Mouse (Mus musculus): ENCODE data around the gene Hdac5. TPM values are rescaled to one million over a fixed set of nuclear protein-coding genes. Genes with fewer than 3 reads are reported as not detected.

The Hdac5 gene
- total RNA-seq, 2 experiments from 2014 or later = 78.3 to 78.7 TPM

- Histone ChIP-seq H3K27ac (peak overlapping the region; percentile 54), H3K4me3 (peak overlapping the region; percentile 30)
- intact Hi-C loops (cut with DNase I) = loop anchor here (2.0 kb wide), 1 partner anchor 17 kb away; no protein-coding TSS in a partner anchor
- DNase-seq = peak; percentile 43
- TF ChIP-seq CTCF (IDR thresholded peaks at IDR 0.05) = no peak
Observed at GRCm38 (mm10) chr11:102207825-102208777, 21.9 kb downstream of the Hdac5 start.

- no peak for DNase-seq
- intact Hi-C loops (cut with DNase I) = loop anchor here (2.0 kb wide), 1 partner anchor 16 kb away; no protein-coding TSS in a partner anchor
- no peak for TF ChIP-seq CTCF (IDR thresholded peaks at IDR 0.05)
- Histone ChIP-seq H3K27ac (no peak overlapping the region), H3K4me3 (no peak overlapping the region)
Observed at GRCm38 (mm10) chr11:102206481-102206880, 23.5 kb downstream of the Hdac5 start.

- no peak overlapping the region for H3K4me3 ChIP-seq
- no peak overlapping the region for H3K27ac ChIP-seq
- intact Hi-C loops (cut with DNase I) = no loop called here
- peak; percentile 32 for TF ChIP-seq CTCF (IDR thresholded peaks at IDR 0.05)
- peak; percentile 14 for DNase-seq
Observed at GRCm38 (mm10) chr11:102201408-102201821, 28.6 kb downstream of the Hdac5 start.

GRCm38 (mm10) chr11:102199856-102200255 is 30.1 kb downstream of the Hdac5 start:
- H3K4me3 ChIP-seq = no peak overlapping the region
- intact Hi-C loops (cut with DNase I) = no loop called here
- TF ChIP-seq CTCF (IDR thresholded peaks at IDR 0.05) = no peak
- H3K27ac ChIP-seq = no peak overlapping the region
- no peak for DNase-seq

- no peak for DNase-seq
- no peak overlapping the region for H3K27ac ChIP-seq
- no peak overlapping the region for H3K4me3 ChIP-seq
- no peak for TF ChIP-seq CTCF (IDR thresholded peaks at IDR 0.05)
- intact Hi-C loops (cut with DNase I) = no loop called here
Observed at GRCm38 (mm10) chr11:102198245-102198644, 31.7 kb downstream of the Hdac5 start.

- intact Hi-C loops (cut with DNase I) = no loop called here
- Histone ChIP-seq H3K4me3 (no peak overlapping the region), H3K27ac (no peak overlapping the region)
- no peak for DNase-seq
- TF ChIP-seq CTCF (IDR thresholded peaks at IDR 0.05) = no peak
Observed at GRCm38 (mm10) chr11:102196018-102196797, 33.8 kb downstream of the Hdac5 start.

GRCm38 (mm10) chr11:102193657-102194440 is 36.1 kb downstream of the Hdac5 start:
- Histone ChIP-seq H3K4me3 (no peak overlapping the region), H3K27ac (no peak overlapping the region)
- intact Hi-C loops (cut with DNase I) = no loop called here
- DNase-seq = no peak
- TF ChIP-seq CTCF (IDR thresholded peaks at IDR 0.05) = no peak

- intact Hi-C loops (cut with DNase I) = loop anchor here (2.0 kb wide), 1 partner anchor 16 kb away; no protein-coding TSS in a partner anchor
- Histone ChIP-seq H3K27ac (peak overlapping the region; percentile 91; the same call in 1 of the 2 replicates), H3K4me3 (peak overlapping the region; percentile 87)
- no peak for DNase-seq
- no peak for TF ChIP-seq CTCF (IDR thresholded peaks at IDR 0.05)
Observed at GRCm38 (mm10) chr11:102190848-102191247, 39.1 kb downstream of the Hdac5 start.

GRCm38 (mm10) chr11:102189461-102190436 is 40.2 kb downstream of the Hdac5 start, which contains the start of gene G6pc3:
TSS of gene G6pc3 (plus strand) at chr11:102189620.
- peak within 1 kb of the TSS; percentile 87 for H3K4me3 ChIP-seq
- DNase-seq = peak; percentile 94
- peak within 1 kb of the TSS; percentile 91 for H3K27ac ChIP-seq
- intact Hi-C loops (cut with DNase I) = loop anchor here (2.0 kb wide), 1 partner anchor 17 kb away; no protein-coding TSS in a partner anchor
- TF ChIP-seq CTCF (IDR thresholded peaks at IDR 0.05) = no peak

- peak overlapping the region; percentile 91 for H3K27ac ChIP-seq
- intact Hi-C loops (cut with DNase I) = no loop called here
Observed at GRCm38 (mm10) chr11:102188980-102189379, 41.0 kb downstream of the Hdac5 start.

GRCm38 (mm10) chr11:102186235-102186634 is 43.7 kb downstream of the Hdac5 start:
- intact Hi-C loops (cut with DNase I) = no loop called here
- TF ChIP-seq CTCF (IDR thresholded peaks at IDR 0.05) = no peak
- no peak for DNase-seq
- Histone ChIP-seq H3K27ac (no peak overlapping the region), H3K4me3 (no peak overlapping the region)

More at GRCm38 (mm10) chr11:102188980-102189379, 41.0 kb downstream of the Hdac5 start:
- DNase-seq = no peak
- H3K4me3 ChIP-seq = peak overlapping the region; percentile 87
- TF ChIP-seq CTCF (IDR thresholded peaks at IDR 0.05) = no peak
